Mouse (Mus musculus) megakaryocyte progenitor cell, adult 5-6 weeks (primary cell): Measurements from ENCODE around the gene Fam71f2. TPM values are rescaled to one million over a fixed set of nuclear protein-coding genes. Genes with fewer than 3 reads are reported as not detected.

Source experiments
- total RNA-seq, 2 experiments: library from RNA; stranded (forward) in 1 of 2; stranded (reverse) in 1 of 2; fragments of 157-497, 149-512 nt in 1 of 2; fragments of 200-1000 nt in 1 of 2; gene quantifications; 2 replicates each; pipeline versions ENCODE4 v1.2.3 to v1.2.4; 2015 to 2017

Fam71f2 gene
- total RNA-seq, 2 experiments from 2014 or later, result 1.1 TPM; not detected in 1

Other genes starting within 250 kb of the Fam71f2 start
- not detected in 2 replicates for gene Lep, start 219.4 kb upstream of the Fam71f2 start, total RNA-seq (2015)
- not detected in 2 replicates for gene Lep, start 219.4 kb upstream of the Fam71f2 start, total RNA-seq (2017)
- 46.3 and 59.0 TPM in 2 replicates for gene Rbm28, start 114.6 kb upstream of the Fam71f2 start, total RNA-seq (2015)
- 47.4 and 79.8 TPM in 2 replicates for gene Rbm28, start 114.6 kb upstream of the Fam71f2 start, total RNA-seq (2017)
- not detected in 2 replicates for gene Prrt4, start 100.0 kb upstream of the Fam71f2 start, total RNA-seq (2015)
- not detected in 2 replicates for gene Prrt4, start 100.0 kb upstream of the Fam71f2 start, total RNA-seq (2017)
- 56.0 and 76.2 TPM in 2 replicates for gene Impdh1, start 63.2 kb upstream of the Fam71f2 start, total RNA-seq (2015)
- gene Impdh1, start 63.2 kb upstream of the Fam71f2 start, total RNA-seq (2017), result 94.2 and 106 TPM in 2 replicates
- gene Hilpda, start 7.1 kb upstream of the Fam71f2 start, total RNA-seq (2015), result 14.3 and 17.8 TPM in 2 replicates
- gene Hilpda, start 7.1 kb upstream of the Fam71f2 start, total RNA-seq (2017), result 7.1 and 10.9 TPM in 2 replicates
- not detected in 2 replicates for gene Fam71f1, start 39.5 kb downstream of the Fam71f2 start, total RNA-seq (2015)
- not detected in 2 replicates for gene Fam71f1, start 39.5 kb downstream of the Fam71f2 start, total RNA-seq (2017)
- 84.9 and 85.3 TPM in 2 replicates for gene Calu, start 68.5 kb downstream of the Fam71f2 start, total RNA-seq (2015)
- gene Calu, start 68.5 kb downstream of the Fam71f2 start, total RNA-seq (2017), result 211 TPM in 2 replicates
- not detected in 2 replicates for gene Opn1sw, start 108.9 kb downstream of the Fam71f2 start, total RNA-seq (2015)
- gene Opn1sw, start 108.9 kb downstream of the Fam71f2 start, total RNA-seq (2017), result not detected in 2 replicates
- gene Ccdc136, start 116.7 kb downstream of the Fam71f2 start, total RNA-seq (2015), result not detected in 2 replicates
- gene Ccdc136, start 116.7 kb downstream of the Fam71f2 start, total RNA-seq (2017), result 0.41 TPM in 1 of 2 replicates, not detected in the other
- gene Flnc, start 153.7 kb downstream of the Fam71f2 start, total RNA-seq (2015), result not detected in 2 replicates
- gene Flnc, start 153.7 kb downstream of the Fam71f2 start, total RNA-seq (2017), result not detected in 2 replicates
- 205 and 206 TPM in 2 replicates for gene Atp6v1f, start 188.1 kb downstream of the Fam71f2 start, total RNA-seq (2015)
- gene Atp6v1f, start 188.1 kb downstream of the Fam71f2 start, total RNA-seq (2017), result 115 and 159 TPM in 2 replicates
- gene Atp6v1fnb, start 191.8 kb downstream of the Fam71f2 start, total RNA-seq (2015), result 0.79 TPM in 1 of 2 replicates, not detected in the other
- not detected in 2 replicates for gene Atp6v1fnb, start 191.8 kb downstream of the Fam71f2 start, total RNA-seq (2017)
- 0.05 TPM in 1 of 2 replicates, not detected in the other for gene Kcp, start 228.4 kb downstream of the Fam71f2 start, total RNA-seq (2015)
- 0.50 TPM in 1 of 2 replicates, not detected in the other for gene Kcp, start 228.4 kb downstream of the Fam71f2 start, total RNA-seq (2017)
- 6.1 and 11.5 TPM in 2 replicates for gene Irf5, start 247.0 kb downstream of the Fam71f2 start, total RNA-seq (2015)
- gene Irf5, start 247.0 kb downstream of the Fam71f2 start, total RNA-seq (2017), result 14.4 and 18.1 TPM in 2 replicates